Mouse (Mus musculus) stomach, postnatal 0 days (tissue): ENCODE results near the gene Agmat. TPM values are rescaled to one million over a fixed set of nuclear protein-coding genes. Genes with fewer than 3 reads are reported as not detected.
A peak's percentile ranks its signal among the peaks of the same experiment; 100 is the strongest.

ENCODE experiments used
- ATAC-seq: fragments of 200-750 bp; cut with Nextera tagmentation; 2 replicates; pipeline ENCODE4 v1.8.0; 2017; ENCODE audit not compliant: low FRiP score, low TSS enrichment
- DNase-seq: peaks from one replicate; pipeline ENCODE4 v3.0.0-alpha.2; 2016; ENCODE audit warnings: low spot score
- H3K27ac ChIP-seq: fragments of 300-500 bp; sonication (generic); replicated peaks from 2 replicates; pipeline ENCODE4 v1.5.1; 2014; ENCODE audit warnings: mild to moderate bottlenecking, control low read depth
- H3K27me3 ChIP-seq: fragments of 300-500 bp; sonication (generic); 2 replicates; pipeline ENCODE4 v1.6.1; 2014; ENCODE audit warnings: low read length; ENCODE audit not compliant: control insufficient read depth, insufficient read depth
- H3K36me3 ChIP-seq: fragments of 300-500 bp; sonication (generic); 2 replicates; pipeline ENCODE4 v1.6.1; 2014; ENCODE audit warnings: low read length, mixed read lengths; ENCODE audit not compliant: control insufficient read depth, insufficient read depth
- H3K4me1 ChIP-seq: fragments of 300-500 bp; sonication (generic); replicated peaks from 2 replicates; pipeline ENCODE4 v1.6.1; 2014; ENCODE audit warnings: antibody characterized with exemption; ENCODE audit not compliant: control insufficient read depth, insufficient read depth
- H3K4me2 ChIP-seq: fragments of 300-500 bp; sonication (generic); replicated peaks from 2 replicates; pipeline ENCODE4 v1.6.1; 2014; ENCODE audit warnings: low read depth, mild to moderate bottlenecking, control low read depth, moderate library complexity
- H3K4me3 ChIP-seq: fragments of 300-500 bp; sonication (generic); 2 replicates; pipeline ENCODE4 v1.5.1; 2014; ENCODE audit warnings: low read depth, low read length, control low read depth
- H3K9ac ChIP-seq: fragments of 300-500 bp; sonication (generic); 2 replicates; pipeline ENCODE4 v1.6.1; 2014; ENCODE audit warnings: mild to moderate bottlenecking, low read length, control low read depth, mixed read lengths
- H3K9me3 ChIP-seq: fragments of 300-500 bp; sonication (generic); 2 replicates; pipeline ENCODE4 v1.6.1; 2016; ENCODE audit warnings: low read length; ENCODE audit not compliant: control insufficient read depth
- CTCF ChIP-seq: IDR thresholded peaks from 2 replicates; pipeline ENCODE4 v1.5.1; 2016; ENCODE audit warnings: antibody characterized with exemption, low read depth, mild to moderate bottlenecking, moderate library complexity
- EP300 ChIP-seq: optimal IDR thresholded peaks from 2 replicates; pipeline ENCODE3; 2016; ENCODE audit warnings: antibody characterized with exemption
- WGBS: fragments of 180-500 bp; shearing (Covaris S2); extraction: QIAGEN DNeasy Blood & Tissue Kit; methylation state at CpG from one replicate; pipeline ENCODE4 v1.1.7; 2014; 5-methylcytosine and 5-hydroxymethylcytosine counted together
- polyA plus RNA-seq: library from polyadenylated mRNA; unstranded; fragments of >200 nt; fragmentation: Nextera tagmentation; extraction: Ambion mirVana; gene quantifications from 2 replicates; pipeline ENCODE4 v1.2.1, GENCODE M21; 2015

Gene Agmat
- polyA plus RNA-seq, 1 experiment from 2014 or later = 0.13 TPM

DNA sequence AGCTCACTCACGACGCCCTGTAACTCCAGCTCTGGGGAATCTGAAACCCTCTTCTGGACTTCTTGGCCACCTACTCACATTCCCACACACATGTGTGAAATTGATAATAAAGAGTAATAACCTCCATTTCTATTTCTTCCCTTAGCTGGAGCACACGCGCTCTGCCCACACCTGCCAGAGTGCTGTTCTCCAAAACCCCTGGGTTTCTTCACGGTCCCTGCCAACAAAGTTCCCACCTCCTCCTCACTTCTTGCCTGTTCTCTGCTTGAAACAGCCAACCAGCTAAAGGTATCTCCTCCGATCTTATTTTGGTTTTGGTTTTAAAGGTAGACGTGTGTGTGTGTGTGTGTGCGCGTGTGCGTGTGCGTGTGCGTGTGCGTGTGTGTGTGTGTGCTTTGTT is 16.1 kb upstream of the Agmat start:
- WGBS = 80% methylated on average over 13 of the region's 13 CpGs

DNA sequence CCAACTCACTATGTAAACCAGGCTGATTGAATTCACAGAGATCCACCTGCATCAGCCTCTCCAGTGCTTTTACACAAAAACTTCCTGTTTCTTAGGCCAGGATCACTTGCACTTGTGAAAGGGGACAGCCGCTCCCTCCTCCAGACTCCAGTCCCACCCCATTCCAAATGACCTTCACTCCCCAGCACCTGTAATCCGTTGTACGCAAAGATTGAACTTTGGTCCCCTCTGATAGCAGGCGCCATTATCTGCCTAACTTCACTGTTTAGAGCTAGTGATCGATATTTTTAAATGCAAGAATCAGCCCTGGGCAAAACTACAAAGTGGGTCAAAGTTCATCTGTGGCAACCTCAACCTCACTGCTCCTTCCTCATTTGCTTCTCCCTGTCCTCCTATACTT is 14.7 kb upstream of the Agmat start:
- TF ChIP-seq EP300 (no peak), CTCF (no peak)
- H3K4me2 ChIP-seq = no peak overlapping the region
- ATAC-seq = peak; percentile 46

More for the DNA sequence above, 16.1 kb upstream of the Agmat start:
- Histone ChIP-seq H3K27me3 (no peaks in the 10 kb centered on the region), H3K27ac (no peak overlapping the region), H3K4me1 (no peaks in the 10 kb centered on the region), H3K9ac (no peak overlapping the region), H3K4me2 (no peak overlapping the region), H3K4me3 (no peak overlapping the region), H3K36me3 (no peaks in the 10 kb centered on the region), H3K9me3 (no peaks in the 10 kb centered on the region)
- DNase-seq (no peak), ATAC-seq (no peak)
- TF ChIP-seq EP300 = no peak
- TF ChIP-seq CTCF = no peak

DNA sequence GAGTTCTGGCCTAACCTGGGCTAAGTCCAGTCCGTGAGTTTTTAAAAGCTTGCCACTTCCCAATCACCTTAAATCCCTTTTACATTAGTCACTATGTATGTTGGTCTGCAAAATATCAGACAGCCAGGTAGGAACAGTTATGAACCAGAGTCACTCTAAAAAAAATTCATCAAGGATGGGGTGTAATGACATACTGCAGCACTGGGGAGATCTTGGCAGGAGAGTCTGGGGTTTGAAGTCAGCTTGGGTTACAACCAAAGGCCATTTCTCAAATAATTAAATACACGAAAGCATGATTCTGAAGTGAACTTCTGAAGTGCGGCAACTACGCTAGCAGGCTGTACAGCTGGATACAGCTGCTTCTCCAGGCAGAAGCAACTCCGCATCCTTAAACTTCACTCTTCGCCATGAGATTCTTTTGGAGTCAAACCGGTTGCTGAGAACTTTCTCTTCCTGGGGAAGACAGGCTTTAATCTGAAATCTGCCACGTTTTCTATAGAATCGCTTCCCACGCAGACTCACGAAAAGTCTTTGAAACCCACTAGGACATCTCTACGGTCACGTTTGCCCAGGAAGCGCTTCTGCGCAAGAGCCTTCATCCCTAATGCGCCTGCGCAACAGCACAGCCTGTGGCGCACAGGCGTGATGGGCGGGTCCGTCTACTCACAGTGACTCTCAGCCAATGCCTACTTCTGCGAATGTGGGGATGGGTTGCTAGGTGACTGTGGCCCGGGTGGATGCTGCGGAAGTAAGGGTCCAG is 11.8 kb upstream of the Agmat start:
- Histone ChIP-seq H3K4me2 (peak overlapping the region; percentile 61), H3K27ac (peak overlapping the region; percentile 71), H3K9me3 (no peaks in the 10 kb centered on the region), H3K4me3 (peak overlapping the region; percentile 34), H3K27me3 (no peaks in the 10 kb centered on the region), H3K9ac (peak overlapping the region; percentile 43; the same call in 1 of the 2 replicates), H3K4me1 (no peaks in the 10 kb centered on the region), H3K36me3 (no peaks in the 10 kb centered on the region)
- TF ChIP-seq EP300 = no peak
- no peak for TF ChIP-seq CTCF
- DNase-seq (peak; percentile 88), ATAC-seq (peak; percentile 91)
- WGBS = 4% methylated on average over 24 of the region's 24 CpGs

More for the DNA sequence above, 14.7 kb upstream of the Agmat start:
- Histone ChIP-seq H3K4me1 (no peaks in the 10 kb centered on the region), H3K27ac (no peak overlapping the region), H3K36me3 (no peaks in the 10 kb centered on the region), H3K9ac (no peak overlapping the region), H3K4me3 (no peak overlapping the region), H3K9me3 (no peaks in the 10 kb centered on the region), H3K27me3 (no peaks in the 10 kb centered on the region)
- peak; percentile 44 for DNase-seq
- 65% methylated on average over 5 of the region's 5 CpGs for WGBS

DNA sequence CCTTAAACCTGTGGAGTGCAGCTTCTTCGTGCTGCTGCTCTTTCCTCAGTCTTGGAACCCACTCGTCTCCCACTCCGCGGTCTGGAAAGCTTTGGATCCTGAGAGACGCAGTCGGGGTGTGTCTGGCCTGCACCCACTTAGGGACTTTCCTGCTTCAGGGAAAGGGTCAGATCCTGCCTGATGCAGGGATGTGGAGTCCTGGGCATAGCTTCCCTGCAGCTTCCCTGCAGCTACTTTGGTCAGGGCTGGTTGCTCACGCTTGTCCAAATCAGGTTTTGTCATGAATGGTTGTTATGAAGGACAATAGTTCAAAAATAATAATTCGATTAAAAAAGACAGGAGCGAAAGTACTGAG is 11.3 kb upstream of the Agmat start:
- ATAC-seq (peak; percentile 6; the same call in 1 of the 2 replicates), DNase-seq (no peak)
- TF ChIP-seq EP300 (no peak), CTCF (no peak)
- no peaks in the 10 kb centered on the region for H3K9me3 ChIP-seq
- H3K9ac ChIP-seq = no peak overlapping the region
- H3K27ac ChIP-seq = peak overlapping the region; percentile 71; the same call in 1 of the 2 replicates
- H3K4me3 ChIP-seq = peak overlapping the region; percentile 34; the same call in 1 of the 2 replicates
- no peaks in the 10 kb centered on the region for H3K27me3 ChIP-seq
- 20% methylated on average over 9 of the region's 9 CpGs for WGBS
- H3K4me2 ChIP-seq = peak overlapping the region; percentile 61
- no peaks in the 10 kb centered on the region for H3K4me1 ChIP-seq
- no peaks in the 10 kb centered on the region for H3K36me3 ChIP-seq

DNA sequence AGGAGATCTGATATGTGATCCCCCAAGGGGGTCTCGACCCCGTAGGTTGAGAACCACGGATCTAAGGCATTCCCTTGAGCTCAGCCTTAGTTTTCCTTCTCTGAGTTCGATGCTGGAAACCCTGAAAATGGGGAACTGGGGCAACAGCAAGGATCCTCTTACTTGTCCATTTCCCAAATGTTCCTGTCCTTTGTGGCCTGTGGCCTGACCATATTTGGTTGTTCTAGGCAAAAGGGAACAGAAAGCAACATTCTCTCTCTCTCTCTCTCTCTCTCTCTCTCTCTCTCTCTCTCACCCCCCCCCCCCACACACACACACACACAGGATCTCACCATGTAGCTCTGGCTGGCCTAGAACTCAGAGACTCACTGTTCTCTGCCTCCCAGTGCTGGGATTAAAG is 9.6 kb upstream of the Agmat start:
- H3K4me2 ChIP-seq = no peak overlapping the region
- no peaks in the 10 kb centered on the region for H3K9me3 ChIP-seq
- H3K4me3 ChIP-seq = no peak overlapping the region
- H3K4me1 ChIP-seq = no peaks in the 10 kb centered on the region
- no peaks in the 10 kb centered on the region for H3K36me3 ChIP-seq
- WGBS = 61% methylated on average over 4 of the region's 4 CpGs
- H3K9ac ChIP-seq = no peak overlapping the region
- ATAC-seq = no peak
- DNase-seq = no peak
- H3K27ac ChIP-seq = no peak overlapping the region
- no peak for TF ChIP-seq EP300
- TF ChIP-seq CTCF = no peak
- H3K27me3 ChIP-seq = no peaks in the 10 kb centered on the region

DNA sequence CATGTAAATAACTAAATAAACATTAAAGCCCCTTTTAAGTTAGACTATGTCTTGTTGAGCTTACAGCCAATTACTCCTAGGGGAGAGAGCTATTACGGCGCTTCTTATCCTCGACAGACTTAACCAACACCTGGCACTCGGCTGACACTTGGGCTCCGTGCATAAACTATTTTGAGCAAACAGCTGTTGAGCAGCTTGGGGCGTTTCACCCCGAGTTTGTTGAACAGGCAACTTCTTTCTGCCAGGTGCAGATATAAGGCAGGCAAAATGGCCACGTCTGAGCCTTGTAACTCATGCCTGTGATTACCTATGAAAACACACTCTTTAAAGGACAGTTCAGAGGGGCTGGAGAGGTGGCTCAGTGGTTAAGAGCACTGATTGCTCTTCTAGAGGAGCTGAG is 8.5 kb upstream of the Agmat start:
- 60% methylated on average over 8 of the region's 8 CpGs for WGBS

More for the DNA sequence above, 8.5 kb upstream of the Agmat start:
- Histone ChIP-seq H3K9ac (no peak overlapping the region), H3K4me2 (no peak overlapping the region), H3K4me1 (no peaks in the 10 kb centered on the region), H3K36me3 (no peaks in the 10 kb centered on the region), H3K27me3 (no peaks in the 10 kb centered on the region), H3K9me3 (no peaks in the 10 kb centered on the region), H3K27ac (no peak overlapping the region), H3K4me3 (no peak overlapping the region)
- DNase-seq (no peak), ATAC-seq (no peak)
- TF ChIP-seq EP300 = no peak
- TF ChIP-seq CTCF = no peak
